Mouse (Mus musculus): ENCODE results near the gene Gsg1.

Gsg1 gene

DNA sequence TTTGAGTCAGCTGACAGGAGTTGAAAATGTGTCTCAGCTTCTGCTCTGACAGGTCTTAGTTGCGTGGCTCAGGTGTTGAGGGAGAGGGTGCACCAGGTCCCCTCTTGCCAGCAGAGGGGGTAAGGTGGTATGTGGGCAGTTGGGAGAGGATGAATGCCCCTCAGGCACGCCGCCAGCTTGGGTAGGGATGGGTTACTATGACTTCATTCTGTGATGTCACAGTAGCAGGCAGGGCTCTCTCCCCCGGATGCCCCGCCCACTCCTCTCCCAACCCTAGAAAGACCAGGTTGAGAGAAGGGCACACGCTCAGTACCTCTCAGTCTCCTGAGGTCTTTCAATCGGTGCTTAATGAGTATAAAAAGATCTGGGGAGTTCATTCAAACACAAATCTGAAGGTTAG lies at the start of gene Gsg1:
TSS of gene Gsg1 (minus strand) at position 199 of the 400 bp plus-strand sequence.
- no peak for DNase-seq

DNA sequence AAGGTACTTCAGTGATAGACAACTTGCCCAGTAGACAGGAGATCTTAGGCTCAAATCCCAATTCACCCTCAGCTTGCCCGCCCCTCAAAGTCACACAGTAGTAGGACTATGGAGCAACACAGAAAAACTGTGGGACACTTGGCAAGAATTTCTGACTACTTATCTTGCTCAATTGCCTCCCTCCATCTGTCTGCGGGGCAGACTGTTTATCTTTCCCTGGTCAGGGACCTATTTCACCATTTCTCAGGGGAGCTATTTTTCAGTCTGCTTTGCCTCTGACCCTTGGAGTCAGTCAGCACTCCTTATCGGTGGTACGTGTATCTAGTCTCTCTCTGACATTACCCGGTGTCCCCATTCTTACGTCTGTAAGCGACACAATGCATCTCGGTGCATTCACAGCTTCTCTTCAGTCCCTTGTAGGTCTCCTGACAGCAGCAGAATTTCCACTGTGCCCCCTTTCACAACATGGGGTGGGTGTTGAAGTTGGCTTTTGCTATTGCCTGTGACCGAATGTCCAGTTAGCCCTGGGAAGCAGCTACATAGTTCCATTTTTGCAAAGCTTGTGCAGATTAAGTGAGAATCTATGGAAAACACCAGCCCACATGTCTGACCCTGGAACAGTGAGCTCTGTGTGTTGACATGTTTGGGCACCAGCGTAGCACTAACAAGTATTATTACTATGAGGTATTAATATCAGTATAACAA lies 48.4 kb upstream of the Gsg1 start:
- no peak for DNase-seq

DNA sequence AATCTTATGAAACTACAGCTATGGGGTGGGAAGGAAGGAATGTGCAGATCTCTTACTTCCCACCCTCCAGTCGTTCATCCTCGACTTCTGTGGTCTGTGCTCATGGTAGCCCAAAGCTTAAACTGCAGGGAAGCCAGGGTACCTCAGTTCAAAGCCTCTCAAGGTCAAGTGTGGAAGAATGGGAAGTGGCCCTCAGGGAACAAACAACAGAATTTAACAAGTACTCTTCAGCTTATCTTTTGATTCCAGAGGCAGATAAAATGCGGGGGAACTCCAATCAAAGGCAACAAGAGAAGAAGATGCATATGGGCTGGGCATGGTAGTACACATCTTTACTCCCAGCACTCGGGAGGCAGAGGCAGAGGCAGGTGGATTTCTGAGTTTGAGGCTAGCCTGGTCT lies 46.3 kb upstream of the Gsg1 start:
- DNase-seq = no peak

DNA sequence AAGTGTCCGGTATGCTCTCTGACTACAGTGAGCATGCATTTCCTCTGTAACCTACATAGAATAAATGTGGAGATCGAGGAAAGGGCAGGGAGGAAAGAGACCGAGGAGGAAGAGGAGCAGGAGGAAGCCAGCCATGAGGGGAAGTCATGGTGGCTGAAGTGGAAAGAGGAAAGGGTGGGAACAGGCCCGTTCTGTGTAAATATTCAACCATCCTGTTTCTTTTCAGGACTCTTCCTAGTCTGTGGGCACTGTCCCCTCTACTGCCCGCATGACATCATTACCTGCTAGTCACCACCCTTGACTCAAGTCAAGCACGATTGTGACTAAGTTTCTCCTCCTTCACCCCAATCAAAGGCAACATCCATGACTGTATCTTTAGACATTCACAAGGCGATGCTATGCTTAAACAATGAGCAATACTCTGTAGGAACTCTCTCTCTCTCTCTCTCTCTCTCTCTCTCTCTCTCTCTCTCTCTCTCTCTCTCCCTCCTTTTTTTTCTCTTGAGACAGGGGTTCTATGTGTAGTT lies 44.9 kb upstream of the Gsg1 start:
- DNase-seq = no peak

DNA sequence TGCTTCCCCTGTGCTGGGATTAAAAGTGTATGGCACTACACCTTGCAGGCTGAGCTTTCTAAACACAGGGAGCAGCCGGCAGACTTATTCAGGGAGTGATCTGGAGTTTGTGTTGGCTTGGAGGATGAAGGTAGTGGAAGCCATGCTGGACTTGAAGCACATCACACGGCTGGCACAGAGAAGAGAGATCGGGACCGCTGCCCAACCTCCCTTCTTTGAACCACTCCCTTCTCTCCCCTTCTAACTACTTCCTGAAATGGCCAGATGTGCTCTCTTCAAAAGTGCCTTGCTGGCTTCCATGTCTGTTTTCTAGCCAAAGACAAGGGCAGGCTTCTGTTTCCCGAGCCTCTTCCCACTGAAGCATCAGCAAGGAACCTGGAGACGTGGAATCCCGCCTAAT lies 43.4 kb upstream of the Gsg1 start:
- DNase-seq = no peak

DNA sequence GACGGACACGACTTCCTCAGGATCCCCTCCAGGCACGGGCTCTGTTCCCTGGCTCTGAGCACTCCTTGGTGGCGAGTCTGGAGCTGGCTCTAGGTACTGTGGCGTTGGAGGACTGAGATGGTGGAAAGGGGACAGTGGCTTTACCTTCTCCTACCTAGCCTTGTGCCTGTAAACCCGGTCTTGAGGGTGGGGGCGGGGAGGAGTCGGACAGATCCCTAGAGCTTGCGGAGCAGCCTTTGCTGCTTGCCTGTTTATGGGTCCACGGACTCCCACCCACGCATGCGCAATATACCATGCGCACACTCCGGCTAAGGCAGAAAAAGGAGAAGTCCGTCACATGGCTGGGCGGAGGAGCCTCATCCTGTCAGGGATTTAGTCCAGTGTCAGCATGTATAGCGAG lies 42.1 kb upstream of the Gsg1 start:
- no peak for DNase-seq

DNA sequence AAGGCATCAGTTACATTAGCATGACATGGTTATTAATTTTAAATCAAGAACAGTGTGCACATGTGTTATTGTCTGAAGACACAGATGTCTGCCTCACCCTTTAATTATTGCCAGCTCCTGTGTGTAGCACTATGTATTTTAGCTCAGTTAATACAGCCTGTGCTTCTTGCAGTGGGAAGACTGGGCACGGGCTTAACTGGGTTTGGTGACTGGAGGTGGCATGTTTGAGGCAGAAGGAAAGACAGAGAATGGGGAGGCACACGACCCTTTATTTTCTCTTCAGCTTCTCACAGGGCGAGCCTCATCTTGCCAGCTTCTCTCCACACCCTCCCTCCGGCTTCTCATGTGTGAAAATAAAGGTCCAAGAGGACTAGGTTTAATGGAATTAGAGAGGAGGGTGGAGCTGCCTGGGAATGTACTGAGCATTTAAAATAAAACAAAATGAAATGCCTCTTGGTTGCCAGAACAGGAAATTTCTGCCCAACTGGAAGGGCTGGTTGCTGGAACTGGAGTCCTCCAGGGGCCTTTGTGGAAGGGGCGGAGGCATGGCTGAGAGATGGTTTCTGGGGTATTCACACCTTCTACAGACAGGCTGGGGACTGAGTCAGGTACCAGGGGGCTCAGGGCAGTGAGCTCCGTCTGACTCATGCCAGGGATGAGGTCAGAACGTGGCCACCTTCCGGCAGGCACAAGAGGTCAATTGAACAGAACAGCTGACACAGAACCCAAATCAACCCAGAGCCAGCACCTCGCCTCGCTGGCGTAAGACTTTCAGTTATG lies 41.1 kb upstream of the Gsg1 start:
- DNase-seq = peak; percentile 45

DNA sequence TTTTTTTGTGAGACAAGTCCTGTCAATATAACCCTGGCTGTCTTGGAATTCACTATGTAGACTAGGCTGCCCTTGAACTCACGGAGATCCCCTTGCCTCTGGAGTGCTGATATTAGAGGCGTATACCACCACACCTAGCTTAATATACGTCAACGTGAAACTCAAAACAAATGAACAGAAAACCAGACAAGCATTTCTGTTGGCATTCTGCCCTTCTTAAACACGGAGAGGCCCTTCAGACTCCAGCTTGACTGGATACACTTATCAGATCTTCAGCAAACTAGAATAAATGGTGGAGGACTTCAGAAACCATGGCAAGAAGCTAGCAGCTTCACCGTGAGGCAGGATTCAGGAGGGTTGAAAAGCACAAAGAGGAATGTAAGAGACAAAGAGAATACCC lies 40.0 kb upstream of the Gsg1 start:
- no peak for DNase-seq

DNA sequence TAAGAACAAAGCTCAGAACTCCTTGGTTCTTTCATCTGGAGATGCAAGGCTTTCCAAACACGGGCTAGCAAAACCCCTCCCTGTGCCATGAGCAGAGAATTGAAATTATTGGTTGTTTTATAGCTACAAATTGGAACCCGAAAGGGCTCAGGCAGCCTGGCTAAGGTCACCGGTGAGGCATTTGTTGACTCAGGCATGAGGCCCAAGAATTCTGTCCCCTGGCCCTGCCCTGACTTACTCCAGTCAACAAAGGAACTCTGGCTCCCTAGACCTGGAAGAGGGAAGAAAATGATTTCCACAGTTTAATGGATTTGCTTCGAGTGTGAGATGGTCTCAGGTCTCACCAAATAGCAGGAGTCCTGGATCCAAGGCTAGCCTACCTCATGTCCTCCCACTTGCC lies 38.2 kb upstream of the Gsg1 start:
- peak; percentile 32 for DNase-seq

DNA sequence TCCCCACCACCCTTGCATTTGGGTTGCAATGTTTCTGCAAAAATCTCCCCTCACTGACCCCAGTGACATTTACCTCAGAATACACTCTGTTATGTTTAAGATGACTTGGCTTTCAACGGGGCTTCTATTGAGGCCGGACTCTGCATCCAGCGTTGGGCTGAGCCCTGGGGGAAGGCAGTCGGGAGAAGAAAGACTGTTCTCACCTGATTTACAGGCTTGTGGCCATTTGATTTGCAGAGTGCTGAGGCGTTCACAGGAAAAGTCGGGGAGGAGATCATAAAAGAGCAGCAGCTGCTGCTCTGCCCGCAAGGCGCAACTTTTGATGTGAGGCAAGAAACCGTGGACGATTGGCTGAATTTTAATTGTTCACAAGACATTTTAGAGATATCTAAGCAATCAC lies 25.7 kb upstream of the Gsg1 start:
- DNase-seq = no peak

DNA sequence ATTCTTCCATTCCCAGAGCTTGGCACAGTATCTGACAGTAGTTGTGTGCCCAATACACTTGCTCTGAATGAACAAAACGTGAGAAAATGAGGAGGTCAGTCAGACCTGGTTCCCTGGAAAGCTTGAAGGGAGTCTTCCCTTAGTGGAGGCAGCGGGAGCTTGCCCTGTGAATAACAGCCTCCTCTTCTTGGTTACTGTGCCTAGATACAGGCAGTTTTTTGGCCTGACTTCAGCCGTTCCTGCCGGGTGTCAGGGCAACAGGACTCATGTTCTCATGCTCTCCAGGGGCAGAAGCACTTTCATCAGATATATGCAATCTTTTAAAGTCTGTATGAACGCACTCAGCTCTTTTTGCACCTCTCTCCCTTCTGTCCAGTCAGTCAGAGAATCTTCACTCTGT lies 25.1 kb upstream of the Gsg1 start:
- DNase-seq = no peak

DNA sequence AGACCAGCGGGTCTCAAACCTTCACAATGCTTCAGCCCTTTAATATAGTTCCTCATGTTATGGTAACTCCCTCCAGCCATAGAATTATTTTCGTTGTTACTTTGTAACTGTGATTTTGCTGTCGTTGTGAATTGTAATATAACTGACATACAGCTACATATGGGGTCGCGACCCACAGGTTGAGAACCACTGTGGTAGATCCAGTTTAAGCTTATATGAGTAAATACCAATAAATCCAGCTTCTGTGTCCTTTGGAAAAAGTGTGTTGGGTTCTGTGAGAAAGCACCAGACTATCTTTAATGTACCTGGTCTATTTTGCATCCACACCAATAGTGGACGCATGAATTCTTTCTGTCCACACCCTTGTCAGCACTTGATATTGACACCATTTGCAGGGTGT lies 24.2 kb upstream of the Gsg1 start:
- DNase-seq = no peak

DNA sequence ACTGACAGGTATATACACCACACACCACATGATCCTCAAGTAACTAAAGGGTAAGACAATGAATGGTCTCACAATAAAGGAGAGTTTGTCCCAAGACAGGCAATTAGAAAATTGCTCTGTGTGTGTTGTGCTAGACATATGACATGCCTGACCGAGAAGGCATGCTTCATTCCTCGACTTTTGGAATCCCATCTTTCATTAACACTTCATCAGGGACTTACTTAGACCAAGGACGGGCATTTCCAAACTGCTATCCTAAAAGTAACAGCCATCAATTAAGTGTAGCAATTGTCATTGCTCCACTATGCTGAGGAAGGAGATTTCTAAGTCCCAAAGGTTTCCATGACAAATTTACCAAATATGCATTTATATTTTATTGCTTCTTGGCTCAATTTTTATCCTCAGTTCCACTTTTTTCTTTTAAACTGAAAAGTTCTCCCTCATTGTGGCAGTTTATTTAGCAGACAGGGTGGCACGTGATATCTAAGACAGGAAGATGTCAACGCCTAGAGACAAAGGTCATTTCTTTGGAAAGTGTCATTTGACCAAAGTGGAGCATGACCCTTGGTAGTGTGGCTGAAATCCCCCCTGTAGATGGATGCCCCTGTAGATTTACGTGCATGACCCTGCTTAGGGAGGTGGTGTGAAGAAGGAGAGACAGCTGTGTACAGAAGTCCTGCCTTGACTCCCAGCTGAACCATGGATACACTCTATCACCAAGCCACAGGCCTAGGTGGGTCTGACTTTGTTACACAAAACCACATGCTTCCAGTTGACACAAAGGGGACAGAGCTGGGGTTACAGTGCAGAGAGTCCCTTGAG lies 22.5 kb upstream of the Gsg1 start:
- no peak for DNase-seq

DNA sequence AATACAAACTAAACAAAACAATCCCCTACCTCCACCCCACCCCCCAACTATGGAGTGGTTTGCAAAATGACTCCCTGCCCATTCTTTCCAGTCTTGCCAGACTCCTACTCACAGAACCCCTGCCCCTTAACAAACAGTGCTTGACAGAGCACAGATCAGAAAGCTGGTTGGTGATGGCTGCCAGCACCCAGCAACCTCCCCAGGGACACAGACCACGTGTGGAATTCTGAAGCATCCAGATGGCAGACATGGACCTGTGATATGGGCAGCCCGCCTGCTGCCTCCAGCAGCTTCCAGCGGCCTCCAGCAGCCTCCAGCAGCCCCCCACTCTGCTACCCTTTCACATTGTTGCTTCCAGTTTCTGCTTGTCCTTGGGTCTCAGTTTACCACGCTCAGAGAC lies 21.1 kb upstream of the Gsg1 start:
- DNase-seq = no peak

DNA sequence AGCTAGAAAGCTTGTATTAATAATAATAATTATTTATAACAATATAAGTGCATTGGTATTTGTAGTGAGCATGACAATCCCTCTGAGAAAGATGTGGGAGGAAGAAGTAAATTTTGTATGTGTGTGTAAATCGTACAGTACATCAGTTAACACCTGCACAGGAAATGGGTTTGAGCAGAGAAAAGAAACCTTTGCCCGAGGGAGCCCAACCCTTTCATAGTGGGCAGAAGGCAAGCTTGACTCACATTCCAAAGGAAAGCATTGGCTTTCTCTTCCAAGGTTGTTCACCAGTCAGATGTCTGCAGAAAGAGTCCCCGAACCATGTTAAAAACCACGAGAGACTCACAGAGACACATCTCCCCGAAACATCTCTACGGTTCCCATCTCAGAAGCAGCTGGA lies 18.9 kb upstream of the Gsg1 start:
- no peak for DNase-seq

DNA sequence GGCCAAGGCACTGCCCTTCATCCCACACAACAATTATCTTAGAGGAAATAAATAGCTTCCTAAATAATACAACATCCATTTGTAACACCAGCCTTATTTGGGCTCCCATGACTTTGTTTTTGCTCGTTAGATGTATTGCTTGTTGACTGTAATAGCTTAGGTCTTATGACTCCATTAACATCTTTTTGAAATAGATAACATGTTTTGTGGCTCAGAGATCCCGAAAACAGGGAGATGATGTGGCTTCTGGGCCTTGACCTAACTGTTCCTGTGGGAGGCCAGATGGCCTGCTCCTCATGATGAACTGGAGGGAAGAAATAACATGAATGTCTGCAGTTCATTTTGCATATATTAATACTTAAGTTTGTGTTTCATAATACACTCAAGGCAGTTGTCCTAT lies 17.6 kb upstream of the Gsg1 start:
- DNase-seq = no peak

DNA sequence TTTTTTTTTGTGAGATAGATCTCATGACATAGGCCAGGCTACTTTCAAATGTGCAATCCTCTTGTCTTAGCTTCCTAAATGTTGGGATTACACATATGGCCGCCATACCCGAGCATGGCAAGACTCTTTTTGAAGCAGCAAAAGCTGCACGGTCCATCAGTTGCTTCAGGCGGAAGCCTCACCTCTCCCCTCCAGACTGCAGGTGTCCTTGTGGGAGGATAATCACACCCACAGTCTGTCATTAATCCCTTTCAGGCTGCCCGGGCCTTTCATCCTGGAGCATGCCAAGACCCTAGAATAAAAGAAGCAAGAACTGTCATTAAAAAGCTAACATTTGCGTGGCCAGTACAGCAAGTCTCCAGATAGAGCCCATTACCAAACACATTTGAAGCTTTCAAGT lies 15.5 kb upstream of the Gsg1 start:
- no peak for DNase-seq

DNA sequence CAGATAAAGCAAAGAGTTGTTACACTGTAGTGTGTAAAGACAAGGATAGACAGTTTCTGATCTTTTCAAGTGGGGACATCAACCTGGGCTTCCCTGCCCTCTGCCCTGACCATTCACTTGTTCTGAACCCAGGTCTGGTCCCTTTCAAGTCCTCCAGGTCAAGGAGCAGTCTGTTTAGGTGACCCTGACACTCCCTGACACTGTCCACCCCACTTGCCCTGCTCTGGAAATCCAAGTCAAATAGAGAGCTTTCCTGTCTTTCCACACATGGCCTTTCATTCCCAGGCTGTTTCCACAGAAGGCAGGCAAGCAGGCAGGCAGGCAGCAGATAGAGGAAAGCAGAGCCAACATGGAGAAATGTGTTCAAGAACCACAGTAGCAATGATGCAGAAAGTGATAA lies 14.2 kb upstream of the Gsg1 start:
- DNase-seq = no peak

DNA sequence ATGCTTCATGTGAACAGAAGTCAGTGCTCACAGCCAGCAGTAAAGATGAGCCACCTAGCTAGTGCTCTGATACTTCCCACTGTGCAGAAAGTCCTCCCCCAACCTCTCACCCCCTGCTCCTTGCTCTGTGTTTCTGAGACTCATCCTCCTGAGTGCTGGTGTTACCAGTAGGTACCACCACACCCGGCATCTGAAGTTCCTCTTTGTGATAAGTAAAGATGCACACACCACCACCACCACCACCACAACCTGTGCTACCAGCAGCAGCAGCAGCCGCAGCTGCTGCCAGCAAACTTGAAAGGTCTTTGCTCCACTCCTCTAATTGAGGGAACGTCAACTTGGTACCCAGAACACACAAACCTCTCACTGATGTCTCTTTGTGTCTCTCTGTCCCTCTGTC lies 13.1 kb upstream of the Gsg1 start:
- DNase-seq = no peak

DNA sequence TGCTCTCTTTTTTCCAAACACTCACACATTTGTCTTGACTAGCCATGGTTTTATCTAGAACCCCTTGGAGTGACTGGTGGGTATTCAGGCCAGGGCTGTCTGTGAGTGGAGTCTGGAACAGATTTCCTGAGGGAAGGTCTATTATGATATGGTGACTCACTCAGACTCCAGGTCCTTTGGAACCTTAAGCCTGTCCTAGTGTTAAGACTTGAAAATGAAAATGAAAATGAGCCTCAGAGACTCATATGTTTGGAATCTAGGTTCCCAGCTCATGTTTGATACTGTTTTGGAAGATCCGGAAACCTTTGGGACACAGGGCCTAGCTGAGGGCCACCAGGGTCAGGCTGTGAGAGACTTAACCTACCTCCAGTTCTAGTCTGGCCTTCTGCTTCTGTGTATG lies 11.9 kb upstream of the Gsg1 start:
- no peak for DNase-seq

DNA sequence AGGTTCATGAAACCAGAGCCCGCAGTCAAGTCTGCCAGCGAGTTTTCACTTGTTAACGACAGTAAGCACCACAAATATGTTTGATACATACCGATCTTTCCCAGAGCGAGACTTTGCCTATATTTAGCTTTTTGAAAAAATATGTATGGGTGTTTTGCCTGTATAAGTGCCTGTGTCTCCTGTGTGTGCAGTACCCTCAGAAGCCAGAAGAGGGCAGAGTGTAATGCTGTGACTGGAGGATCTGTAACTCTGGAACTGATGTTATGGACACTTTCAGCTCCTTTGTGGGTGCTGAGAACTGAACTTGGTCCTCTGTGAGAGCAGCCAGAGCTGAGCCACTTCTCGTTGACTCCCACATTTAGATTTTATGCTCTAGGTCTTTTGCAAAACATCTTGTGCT lies 10.0 kb upstream of the Gsg1 start:
- no peak for DNase-seq

DNA sequence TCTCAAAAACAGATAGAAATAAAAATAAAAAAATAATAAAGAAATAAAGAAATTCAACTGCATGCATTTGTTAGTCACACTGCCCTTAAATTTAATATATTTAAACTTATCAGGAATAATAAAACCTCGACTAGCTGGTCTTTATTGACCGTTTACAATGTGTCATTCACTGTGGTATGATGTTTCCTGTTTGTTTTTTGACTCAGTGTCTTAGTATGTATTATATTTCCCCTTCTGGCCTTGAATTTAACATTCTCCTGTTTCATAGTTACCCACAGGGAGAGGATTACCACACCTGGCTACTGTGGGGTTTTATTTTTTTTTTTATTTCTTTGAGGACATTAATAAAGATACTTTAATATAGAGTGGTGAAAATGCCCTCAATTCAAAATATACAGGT lies 8.4 kb upstream of the Gsg1 start:
- DNase-seq = no peak

DNA sequence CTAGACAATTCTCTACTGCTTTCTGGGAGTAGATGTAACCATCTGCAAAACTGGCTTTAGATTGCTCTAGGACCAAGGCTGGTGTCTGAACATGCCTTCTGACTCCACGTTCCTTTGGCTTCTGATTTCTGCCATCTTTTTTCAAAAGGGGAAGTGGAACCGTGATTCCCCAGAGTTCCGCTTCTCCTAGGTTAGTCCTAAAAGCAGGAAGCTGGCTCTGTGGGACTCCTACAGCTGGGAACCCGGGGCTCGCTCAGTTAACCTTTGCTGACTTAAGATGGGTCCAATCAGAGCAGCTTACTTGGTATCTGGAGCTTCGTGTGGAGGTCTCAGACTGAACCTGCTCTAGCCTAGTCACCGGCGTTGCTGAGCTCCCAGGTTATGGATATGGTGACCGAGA lies 7.0 kb upstream of the Gsg1 start:
- DNase-seq = no peak

DNA sequence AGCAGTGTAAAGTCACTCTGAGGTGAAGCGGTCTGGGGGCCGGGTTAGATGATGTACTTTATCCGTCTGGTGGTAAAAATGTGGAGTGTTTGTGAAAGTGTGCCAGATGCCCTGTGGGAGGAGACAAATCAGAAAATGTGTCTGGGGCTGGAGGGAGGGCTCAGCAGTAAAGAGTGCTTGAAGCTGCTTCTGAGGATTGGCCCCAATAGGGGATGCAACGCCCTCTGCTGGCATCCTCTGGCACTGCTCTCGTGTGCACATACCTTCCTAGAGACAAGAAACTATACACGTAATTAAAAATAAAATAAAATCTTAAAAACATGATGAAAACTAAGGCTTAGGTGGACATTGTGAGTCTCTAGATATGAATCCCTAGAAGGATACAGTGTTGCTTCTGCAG lies 6.3 kb upstream of the Gsg1 start:
- DNase-seq = no peak

Data from kidney, adult 9 months (tissue).